Mouse (Mus musculus) MEL (cell line): ENCODE measurements at regions not wholly inside any gene's neighbourhood (a gene's known extent, or its start where the extent isn't known, plus 50 kb on each side); places are given as distances from the start of the nearest gene placed in this dataset.

Experiments
- DNase-seq: peaks from one replicate; pipeline ENCODE4 v3.0.0; 2011; ENCODE audit warnings: low read depth, low spot score
- H3K27ac ChIP-seq: 2 replicates; pipeline ENCODE4 v1.5.1; 2012; ENCODE audit warnings: low read depth, mild to moderate bottlenecking, control low read depth, low read length, moderate library complexity; ENCODE audit not compliant: control insufficient read depth
- H3K27me3 ChIP-seq, 2 experiments: fragments of 150-350 bp in 1 of 2; sonication (generic) in 1 of 2; 2 replicates each; pipeline ENCODE4 v1.6.1; 2012; ENCODE audit warnings: low read length in 2 of 2, mild to moderate bottlenecking in 2 of 2, improper control_type of control experiment in 1 of 2, moderate library complexity in 1 of 2; ENCODE audit not compliant: insufficient read depth in 2 of 2, control insufficient read depth in 1 of 2
- H3K36me3 ChIP-seq, 2 experiments: 2 replicates each; pipeline ENCODE4 v1.6.1; 2012 to 2014; ENCODE audit warnings: low read length in 2 of 2, improper control_type of control experiment in 1 of 2, inconsistent platforms in 1 of 2, mild to moderate bottlenecking in 1 of 2; ENCODE audit not compliant: insufficient read depth in 2 of 2, control insufficient read depth in 1 of 2
- H3K4me1 ChIP-seq, 2 experiments: fragments of 150-350 bp in 1 of 2; sonication (generic) in 1 of 2; 2 replicates each; pipeline ENCODE4 v1.6.1; 2012; ENCODE audit warnings: low read length in 2 of 2, improper control_type of control experiment in 1 of 2, mild to moderate bottlenecking in 1 of 2; ENCODE audit not compliant: insufficient read depth in 2 of 2, control insufficient read depth in 1 of 2
- H3K4me3 ChIP-seq, 2 experiments: fragments of 150-350 bp in 1 of 2; sonication (generic) in 1 of 2; 2 replicates each; pipeline ENCODE4 v1.5.1; 2012; ENCODE audit warnings: low read depth in 2 of 2, low read length in 2 of 2, mild to moderate bottlenecking in 2 of 2, moderate library complexity in 2 of 2, control low read depth in 1 of 2, improper control_type of control experiment in 1 of 2; ENCODE audit not compliant: control insufficient read depth in 1 of 2, insufficient read depth in 1 of 2
- H3K79me2 ChIP-seq: 2 replicates; pipeline ENCODE4 v1.6.1; 2012; ENCODE audit warnings: mild to moderate bottlenecking, low read length, moderate library complexity; ENCODE audit not compliant: control insufficient read depth, poor library complexity, insufficient read depth
- H3K9ac ChIP-seq: 2 replicates; pipeline ENCODE4 v1.6.1; 2012; ENCODE audit warnings: low read depth, mild to moderate bottlenecking, control low read depth, low read length, moderate library complexity; ENCODE audit not compliant: control insufficient read depth, poor library complexity, severe bottlenecking
- H3K9me3 ChIP-seq: fragments of 150-350 bp; sonication (generic); replicated peaks from 2 replicates; pipeline ENCODE4 v1.6.1; 2012; ENCODE audit warnings: mild to moderate bottlenecking, low read length, improper control_type of control experiment, moderate library complexity; ENCODE audit not compliant: insufficient read depth
- CHD2 ChIP-seq: IDR thresholded peaks from 2 replicates; pipeline ENCODE4 v1.6.1; 2011; ENCODE audit warnings: low read length, improper control_type of control experiment
- CTCF ChIP-seq, 3 experiments: IDR thresholded peaks in 2 of 3; conservative IDR thresholded peaks in 1 of 3; 2 replicates each; pipeline ENCODE4 v1.5.1; 2011 to 2012; ENCODE audit warnings: low read length in 3 of 3, low read depth in 2 of 3, mild to moderate bottlenecking in 2 of 3, improper control_type of control experiment in 1 of 3, inconsistent platforms in 1 of 3, mixed read lengths in 1 of 3, moderate library complexity in 1 of 3; ENCODE audit not compliant: control insufficient read depth in 1 of 3, insufficient read depth in 1 of 3, poor library complexity in 1 of 3, severe bottlenecking in 1 of 3
- E2F4 ChIP-seq: IDR thresholded peaks from 2 replicates; pipeline ENCODE4 v1.6.1; 2011; ENCODE audit warnings: low read depth, low read length, improper control_type of control experiment, borderline replicate concordance
- EP300 ChIP-seq, 2 experiments: IDR thresholded peaks; 2 replicates each; pipeline ENCODE4 v1.6.1; 2011; ENCODE audit warnings: improper control_type of control experiment in 2 of 2, low read length in 2 of 2, low read depth in 1 of 2, mild to moderate bottlenecking in 1 of 2
- JUND ChIP-seq: IDR thresholded peaks from 2 replicates; pipeline ENCODE4 v1.6.1; 2011; ENCODE audit warnings: low read depth, mild to moderate bottlenecking, improper control_type of control experiment, low read length
- MXI1 ChIP-seq: IDR thresholded peaks from 2 replicates; pipeline ENCODE4 v1.6.1; 2011; ENCODE audit warnings: mild to moderate bottlenecking, low read depth, low read length, improper control_type of control experiment
- NELFE ChIP-seq: IDR thresholded peaks from 2 replicates; pipeline ENCODE4 v1.6.1; 2011; ENCODE audit warnings: low read depth, low read length, improper control_type of control experiment
- POLR2A ChIP-seq, 2 experiments: IDR thresholded peaks; 2 replicates each; pipeline ENCODE4 v1.6.1; 2011 to 2012; ENCODE audit warnings: low read length in 2 of 2, mild to moderate bottlenecking in 2 of 2, control low read depth in 1 of 2, improper control_type of control experiment in 1 of 2, low read depth in 1 of 2, moderate library complexity in 1 of 2; ENCODE audit not compliant: control insufficient read depth in 1 of 2, insufficient read depth in 1 of 2, poor library complexity in 1 of 2
- POLR2AphosphoS5 ChIP-seq: IDR thresholded peaks from 2 replicates; pipeline ENCODE4 v1.6.1; 2012; ENCODE audit warnings: low read depth, borderline replicate concordance, mild to moderate bottlenecking, inconsistent platforms, low read length, moderate library complexity, mixed read lengths
- RAD21 ChIP-seq: IDR thresholded peaks from 2 replicates; pipeline ENCODE4 v1.6.1; 2011; ENCODE audit warnings: mild to moderate bottlenecking, low read depth, low read length, improper control_type of control experiment
- RCOR1 ChIP-seq: IDR thresholded peaks from 2 replicates; pipeline ENCODE4 v1.6.1; 2012; ENCODE audit warnings: low read depth, mild to moderate bottlenecking, inconsistent platforms, low read length, improper control_type of control experiment
- TBP ChIP-seq: IDR thresholded peaks from 2 replicates; pipeline ENCODE4 v1.8.0; 2011; ENCODE audit warnings: low read depth, low read length, improper control_type of control experiment
- TCF12 ChIP-seq: IDR thresholded peaks from 2 replicates; pipeline ENCODE4 v1.6.1; 2014; ENCODE audit warnings: low read depth, mild to moderate bottlenecking, inconsistent platforms, low read length, improper control_type of control experiment, moderate library complexity
- UBTF ChIP-seq: IDR thresholded peaks from 2 replicates; pipeline ENCODE4 v1.6.1; 2012; ENCODE audit warnings: low read depth, mild to moderate bottlenecking, inconsistent platforms, low read length, improper control_type of control experiment, moderate library complexity, borderline replicate concordance; ENCODE audit not compliant: insufficient read depth
- ZC3H11A ChIP-seq: IDR thresholded peaks from 2 replicates; pipeline ENCODE4 v1.6.1; 2012; ENCODE audit warnings: low read depth, mild to moderate bottlenecking, inconsistent platforms, low read length, improper control_type of control experiment
- ZNF384 ChIP-seq: IDR thresholded peaks from 2 replicates; pipeline ENCODE4 v1.6.1; 2012; ENCODE audit warnings: low read depth, mild to moderate bottlenecking, inconsistent platforms, low read length, improper control_type of control experiment

- H3K27me3 ChIP-seq = peaks cover 0 to 2% of the 10 kb centered on the region in 2 experiments; a peak in 2 of 4 replicates
- no peaks in the 10 kb centered on the region for H3K4me1 ChIP-seq
- H3K79me2 ChIP-seq = no peaks in the 10 kb centered on the region
- no peak overlapping the region for H3K4me3 ChIP-seq
- no peak overlapping the region for H3K9ac ChIP-seq
- no peak overlapping the region for H3K27ac ChIP-seq
- no peaks in the 10 kb centered on the region for H3K9me3 ChIP-seq
- no peak for DNase-seq
- H3K36me3 ChIP-seq = no peaks in the 10 kb centered on the region
- TF ChIP-seq RAD21 (no peak), POLR2AphosphoS5 (no peak), CHD2 (no peak), TBP (no peak), JUND (no peak)
- TF ChIP-seq, all 39 proteins: peak for 0
Observed at GRCm38 (mm10) chr1:152239376-152239775, 147.1 kb downstream of the Tsen15 start.

- no peaks in the 10 kb centered on the region for H3K4me1 ChIP-seq
- no peak overlapping the region for H3K27ac ChIP-seq
- H3K9me3 ChIP-seq = no peaks in the 10 kb centered on the region
- no peaks in the 10 kb centered on the region for H3K79me2 ChIP-seq
- H3K36me3 ChIP-seq = no peaks in the 10 kb centered on the region
- H3K9ac ChIP-seq = no peak overlapping the region
- no peak for TF ChIP-seq NELFE
- TF ChIP-seq POLR2A (IDR thresholded peaks at IDR 0.05; ENCODE audit: control insufficient read depth in 1 of 2, insufficient read depth in 1 of 2, low read depth in 1 of 2, low read length in 2 of 2, poor library complexity in 1 of 2) = no peak
- TF ChIP-seq TCF12 = no peak
- no peak for TF ChIP-seq CTCF (IDR thresholded peaks at IDR 0.05 in 2 of 3, conservative IDR thresholded peaks at IDR 0.05 in 1 of 3; ENCODE audit: control insufficient read depth in 1 of 3, insufficient read depth in 1 of 3, low read depth in 2 of 3, low read length in 3 of 3, poor library complexity in 1 of 3, severe bottlenecking in 1 of 3)
- TF ChIP-seq CHD2 = no peak
- TF ChIP-seq UBTF = no peak
- TF ChIP-seq, all 39 proteins: peak for 0
- DNase-seq = no peak
- H3K27me3 ChIP-seq = peaks cover 0 to 2% of the 10 kb centered on the region in 2 experiments; a peak in 2 of 4 replicates
- no peak overlapping the region for H3K4me3 ChIP-seq
Observed at GRCm38 (mm10) chr1:152235212-152235792, 145.4 kb upstream of the 1700025G04Rik start.

GRCm38 (mm10) chr1:152234716-152235115 is 144.8 kb upstream of the 1700025G04Rik start:
- TF ChIP-seq ZNF384 = no peak
- no peak for TF ChIP-seq JUND
- TF ChIP-seq CHD2 = no peak
- TF ChIP-seq E2F4 = no peak
- TF ChIP-seq ZC3H11A = no peak
- no peak for TF ChIP-seq MXI1
- TF ChIP-seq RCOR1 = no peak
- no peak for TF ChIP-seq EP300 (IDR thresholded peaks at IDR 0.05; ENCODE audit: low read depth in 1 of 2, low read length in 2 of 2)
- no peaks in the 10 kb centered on the region for H3K36me3 ChIP-seq
- no peak overlapping the region for H3K4me3 ChIP-seq
- H3K79me2 ChIP-seq = no peaks in the 10 kb centered on the region
- no peak overlapping the region for H3K9ac ChIP-seq
- DNase-seq = no peak
- H3K4me1 ChIP-seq = no peaks in the 10 kb centered on the region
- peaks cover 0 to 2% of the 10 kb centered on the region in 2 experiments; a peak in 2 of 4 replicates for H3K27me3 ChIP-seq
- no peaks in the 10 kb centered on the region for H3K9me3 ChIP-seq
- no peak overlapping the region for H3K27ac ChIP-seq
